Mouse (Mus musculus) cerebellum, adult 2 months (tissue): ENCODE results near the gene Mob1b. TPM values are rescaled to one million over a fixed set of nuclear protein-coding genes. Genes with fewer than 3 reads are reported as not detected.
A peak's percentile ranks its signal among the peaks of the same experiment; 100 is the strongest.
"Not testable (repeated sequence)": the region's sequence is repeated elsewhere in the genome, so short reads cannot be mapped to it uniquely, and the experiment has no call there.

Experiments used
- DNase-seq, 2 experiments: peaks; one replicate each; pipeline ENCODE4 v3.0.0; 2021
- H3K27ac ChIP-seq: fragments of 200-500 bp; 2 replicates; pipeline ENCODE4 v1.5.1; 2012; ENCODE audit warnings: low read length, control low read depth, inconsistent platforms; ENCODE audit not compliant: insufficient read depth
- H3K27me3 ChIP-seq: fragments of 200-500 bp; 2 replicates; pipeline ENCODE4 v1.6.1; 2012; ENCODE audit warnings: inconsistent platforms, mild to moderate bottlenecking, low read length, moderate library complexity; ENCODE audit not compliant: control insufficient read depth, insufficient read depth
- H3K4me1 ChIP-seq: fragments of 200-500 bp; 2 replicates; pipeline ENCODE4 v1.6.1; 2011; ENCODE audit warnings: low read length; ENCODE audit not compliant: control insufficient read depth, insufficient read depth
- H3K4me3 ChIP-seq: fragments of 200-500 bp; replicated peaks from 2 replicates; pipeline ENCODE3; 2011; ENCODE audit warnings: mild to moderate bottlenecking, low read depth, low read length, control low read depth; ENCODE audit not compliant: insufficient read depth
- CTCF ChIP-seq: fragments of 200-500 bp; IDR thresholded peaks from 2 replicates; pipeline ENCODE4 v1.5.1; 2011; ENCODE audit warnings: low read depth, mild to moderate bottlenecking, control low read depth, low read length, moderate library complexity, borderline replicate concordance; ENCODE audit not compliant: insufficient read depth
- POLR2A ChIP-seq: fragments of 200-500 bp; IDR thresholded peaks from 2 replicates; pipeline ENCODE4 v1.6.1; 2011; ENCODE audit warnings: low read length, control low read depth, borderline replicate concordance; ENCODE audit not compliant: insufficient read depth
- WGBS: fragments of 180-500 bp; shearing (Covaris S2); methylation state at CpG from one replicate; pipeline ENCODE4 v1.1.7; 2018; 5-methylcytosine and 5-hydroxymethylcytosine counted together
- polyA plus RNA-seq: library from polyadenylated mRNA; depleted of rRNA; stranded (reverse); fragments of >200 nt; gene quantifications from 2 replicates; pipeline ENCODE4 v1.2.3, GENCODE M21; 2012

The Mob1b gene
- polyA plus RNA-seq, 1 experiment, result 11.9 TPM

DNA sequence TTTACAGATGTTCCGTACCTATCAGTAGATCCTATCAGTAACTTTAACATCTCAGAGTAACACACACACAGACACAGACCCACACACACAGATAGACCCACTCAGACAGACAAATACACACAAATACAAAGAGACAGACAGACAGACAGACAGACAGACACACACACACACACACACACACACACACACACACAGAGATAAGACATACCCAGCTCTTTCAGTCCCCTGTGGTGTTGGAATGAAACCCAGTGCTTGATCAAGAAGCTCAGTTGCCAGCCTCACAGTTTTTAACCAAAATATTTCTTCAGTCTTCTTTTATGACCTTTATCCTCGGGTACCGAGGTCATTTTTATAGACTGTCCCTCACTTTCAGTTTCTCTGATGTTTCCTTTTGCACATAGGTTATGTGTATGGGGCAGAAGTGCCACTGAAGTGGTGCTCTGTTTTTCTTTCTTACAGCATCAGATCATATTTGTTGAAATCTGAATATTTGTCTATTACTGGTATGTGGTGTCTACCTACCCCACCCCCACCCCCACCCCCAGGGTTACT, 7.0 kb downstream of the Mob1b start:
- DNase-seq, result no peak
- TF ChIP-seq POLR2A (no peak), CTCF (no peak)
- Histone ChIP-seq H3K27me3 (no peaks in the 10 kb centered on the region), H3K27ac (no peak overlapping the region), H3K4me3 (no peak overlapping the region), H3K4me1 (no peaks in the 10 kb centered on the region; the same call in 1 of the 2 replicates)
- 81% methylated on average over 3 of the region's 3 CpGs for WGBS

DNA sequence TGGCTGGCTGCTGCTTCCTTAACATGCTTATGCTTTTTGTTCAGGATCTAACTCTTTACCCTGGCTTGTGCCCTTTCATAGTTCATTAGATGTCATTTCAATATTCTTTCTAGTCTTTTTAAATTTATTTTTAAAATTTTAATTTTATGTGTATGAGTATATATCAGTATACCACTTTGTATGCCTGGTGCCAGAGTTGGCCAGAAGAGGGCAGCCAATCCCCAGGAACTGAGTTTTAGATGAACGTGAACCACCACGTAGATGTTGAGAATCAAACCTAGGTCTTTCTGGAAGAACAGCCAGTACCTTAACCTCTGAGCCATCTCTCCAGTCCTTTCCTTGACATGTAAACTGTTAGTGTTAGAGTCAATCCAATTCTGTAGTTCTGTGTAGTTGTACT, 14.1 kb downstream of the Mob1b start:
- no peak overlapping the region for H3K27ac ChIP-seq
- DNase-seq, result no peak
- TF ChIP-seq CTCF (no peak), POLR2A (no peak)
- H3K4me1 ChIP-seq, result no peaks in the 10 kb centered on the region
- 95% methylated on average over 2 of the region's 2 CpGs for WGBS
- no peaks in the 10 kb centered on the region for H3K27me3 ChIP-seq
- H3K4me3 ChIP-seq, result no peak overlapping the region

DNA sequence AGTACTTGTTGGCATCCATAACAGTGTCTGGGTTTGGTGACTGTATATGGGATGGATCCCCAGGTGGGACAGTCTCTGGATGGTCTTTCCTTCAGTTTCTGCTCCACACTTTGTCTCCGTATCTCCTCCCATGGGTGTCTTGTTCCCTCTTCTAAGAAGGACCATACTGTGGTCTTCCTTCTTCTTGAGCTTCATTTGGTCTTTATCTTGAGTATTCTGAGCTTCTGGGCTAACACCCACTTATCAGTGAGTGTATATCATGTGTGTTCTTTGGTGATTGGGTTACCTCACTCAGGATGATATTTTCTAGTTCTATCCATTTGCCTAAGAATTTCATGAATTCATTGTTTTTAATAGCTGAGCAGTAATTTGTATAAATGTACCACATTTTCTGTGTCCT, 20.4 kb downstream of the Mob1b start:
- H3K4me1 ChIP-seq, H3K27me3 ChIP-seq, H3K27ac ChIP-seq, DNase-seq, H3K4me3 ChIP-seq: not testable (repeated sequence)
- WGBS, result 100% methylated on average over 1 of the region's 1 CpGs

DNA sequence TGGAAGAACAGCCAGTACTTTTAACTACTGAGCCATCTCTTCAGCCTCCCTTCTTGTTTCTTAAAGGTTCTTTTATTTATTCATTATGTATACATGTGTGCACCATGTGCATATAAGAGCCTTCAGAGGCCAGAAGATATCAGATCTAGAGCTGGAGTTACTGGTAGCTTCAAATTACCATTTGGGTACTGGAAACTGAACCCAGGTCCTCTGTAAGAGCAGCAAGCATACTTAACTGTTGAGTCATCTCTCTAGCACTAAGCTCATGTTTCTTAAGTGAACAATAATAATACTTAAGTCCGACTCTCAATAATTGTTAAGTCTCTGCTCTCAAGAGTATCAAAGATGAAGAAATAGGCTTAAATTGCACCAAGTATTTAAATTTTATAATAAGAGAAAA, 27.1 kb downstream of the Mob1b start:
- DNase-seq, result no peak
- Histone ChIP-seq H3K4me3 (no peak overlapping the region), H3K4me1 (no peaks in the 10 kb centered on the region), H3K27me3 (no peaks in the 10 kb centered on the region), H3K27ac (no peak overlapping the region)
- WGBS, result 94% methylated on average over 1 of the region's 1 CpGs
- no peak for TF ChIP-seq CTCF
- TF ChIP-seq POLR2A, result no peak

DNA sequence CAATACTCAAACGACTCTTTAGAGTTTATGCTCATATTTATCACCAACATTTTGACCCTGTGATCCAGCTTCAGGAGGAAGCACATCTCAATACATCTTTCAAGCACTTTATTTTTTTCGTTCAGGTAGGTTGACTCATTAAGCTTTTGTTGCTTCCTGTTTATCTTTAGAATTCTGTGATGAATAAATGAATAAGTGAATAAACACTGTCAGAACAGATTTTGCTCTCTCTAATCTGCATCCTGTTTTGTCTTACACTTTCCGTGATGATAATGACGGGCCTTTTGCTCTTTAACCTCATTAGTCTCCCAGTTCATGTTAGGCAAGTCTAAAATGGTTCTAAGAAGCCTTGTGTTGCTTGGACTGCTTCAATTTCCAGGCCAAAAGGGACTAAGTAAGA, 32.5 kb downstream of the Mob1b start:
- Histone ChIP-seq H3K4me3 (no peak overlapping the region), H3K4me1 (no peaks in the 10 kb centered on the region), H3K27ac (no peak overlapping the region), H3K27me3 (no peaks in the 10 kb centered on the region)
- WGBS, result 90% methylated on average over 4 of the region's 4 CpGs
- DNase-seq, result no peak
- TF ChIP-seq POLR2A, result no peak
- no peak for TF ChIP-seq CTCF

DNA sequence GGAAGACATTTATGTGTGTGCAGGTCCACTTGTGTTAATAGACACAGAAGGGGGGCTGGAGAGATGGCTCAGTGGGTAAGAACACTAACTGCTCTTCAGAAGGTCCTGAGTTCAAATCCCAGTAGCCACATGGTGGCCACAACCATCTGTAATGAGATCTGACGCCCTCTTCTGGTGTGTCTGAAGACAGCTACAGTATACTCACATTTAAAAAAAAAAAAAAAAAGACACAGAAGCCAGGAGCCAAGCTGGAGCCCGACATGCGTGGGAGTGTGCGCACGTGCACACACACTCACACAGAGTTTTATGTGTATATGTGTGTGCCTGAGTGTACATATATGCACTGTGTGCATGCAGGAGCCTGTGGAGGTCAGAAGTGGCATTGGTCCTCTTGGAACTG, 42.0 kb downstream of the Mob1b start:
- Histone ChIP-seq H3K4me3 (no peak overlapping the region), H3K27ac (no peak overlapping the region), H3K4me1 (no peaks in the 10 kb centered on the region; the same call in 1 of the 2 replicates), H3K27me3 (no peaks in the 10 kb centered on the region)
- no peak for DNase-seq
- TF ChIP-seq POLR2A, result no peak
- 87% methylated on average over 5 of the region's 5 CpGs for WGBS

DNA sequence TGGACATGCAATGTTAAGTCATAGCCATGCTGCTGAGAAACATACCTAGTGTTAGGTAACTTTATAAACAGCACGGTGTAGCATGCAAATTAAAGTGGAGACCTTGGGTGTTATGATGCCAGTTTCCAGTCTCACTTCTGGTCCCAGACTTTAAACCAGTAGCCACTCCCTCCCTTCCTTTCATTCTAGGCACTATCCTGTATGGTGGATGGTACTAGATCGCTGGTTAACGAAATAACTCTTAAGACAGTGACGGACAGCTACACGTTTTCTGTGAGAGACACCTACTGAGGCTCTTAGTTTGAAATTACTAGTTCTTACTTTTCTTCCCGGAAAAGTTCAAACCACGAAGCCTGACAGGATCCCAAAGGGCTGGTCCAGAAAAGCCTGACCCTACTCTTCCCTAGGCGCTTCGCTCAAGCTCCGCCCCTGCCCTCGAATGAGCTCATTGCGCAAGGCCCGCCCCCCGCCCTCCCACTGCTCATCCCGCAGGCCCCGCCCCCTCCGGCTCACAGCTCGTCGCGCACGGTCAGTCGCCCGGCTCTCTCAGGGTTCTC, 43.9 kb downstream of the Mob1b start:
- WGBS, result under 1% methylated on average over 23 of the region's 23 CpGs
- Histone ChIP-seq H3K4me3 (peak overlapping the region; percentile 79), H3K27me3 (no peaks in the 10 kb centered on the region), H3K27ac (no peak overlapping the region), H3K4me1 (no peaks in the 10 kb centered on the region; the same call in 1 of the 2 replicates)
- peak; percentile 21; the same call in 1 of the 2 replicates for TF ChIP-seq POLR2A
- TF ChIP-seq CTCF, result no peak
- DNase-seq, result no peak

DNA sequence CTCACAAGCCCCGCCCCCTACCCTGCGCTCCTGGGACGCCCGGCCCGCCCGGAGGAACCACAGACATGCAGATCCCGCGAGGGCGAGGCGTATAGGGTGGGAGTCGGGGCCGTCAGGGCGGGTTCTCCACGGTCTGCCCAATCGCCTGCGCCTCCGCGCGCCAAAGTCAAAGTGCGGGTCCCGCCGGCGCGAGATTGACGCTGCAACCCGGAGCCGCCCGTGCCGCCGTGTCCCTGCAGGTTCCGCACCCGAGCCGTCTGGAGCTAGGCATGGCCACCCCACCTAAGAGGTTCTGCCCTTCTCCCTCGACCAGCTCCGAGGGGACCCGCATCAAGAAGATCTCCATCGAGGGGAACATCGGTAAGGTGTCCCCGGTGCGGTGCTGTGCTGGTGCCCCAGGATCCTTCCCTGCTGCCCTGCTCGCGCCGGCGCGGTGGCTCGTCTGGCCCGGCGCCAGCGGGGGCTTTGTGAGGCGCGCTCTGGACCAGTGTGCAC, 44.4 kb downstream of the Mob1b start, which contains the start of gene Dck:
Gene Dck (plus strand): TSS at position 10 of the 495 bp plus-strand sequence.
- DNase-seq, result peak; percentile 96
- under 1% methylated on average over 51 of the region's 51 CpGs for WGBS
- Histone ChIP-seq H3K4me1 (no peaks in the 10 kb centered on the region; the same call in 1 of the 2 replicates), H3K27me3 (no peaks in the 10 kb centered on the region), H3K27ac (no peak within 1 kb of the TSS), H3K4me3 (peak within 1 kb of the TSS; percentile 79)
- TF ChIP-seq CTCF (no peak), POLR2A (peak; percentile 36; the same call in 1 of the 2 replicates)
